Mouse (Mus musculus) embryo, embryonic 10 days (tissue): ENCODE results near the gene Olfr512.

ENCODE experiments used
- DNase-seq: peaks from one replicate; pipeline ENCODE4 v3.0.0-alpha.2; 2015; ENCODE audit warnings: low spot score

Gene Olfr512

DNA sequence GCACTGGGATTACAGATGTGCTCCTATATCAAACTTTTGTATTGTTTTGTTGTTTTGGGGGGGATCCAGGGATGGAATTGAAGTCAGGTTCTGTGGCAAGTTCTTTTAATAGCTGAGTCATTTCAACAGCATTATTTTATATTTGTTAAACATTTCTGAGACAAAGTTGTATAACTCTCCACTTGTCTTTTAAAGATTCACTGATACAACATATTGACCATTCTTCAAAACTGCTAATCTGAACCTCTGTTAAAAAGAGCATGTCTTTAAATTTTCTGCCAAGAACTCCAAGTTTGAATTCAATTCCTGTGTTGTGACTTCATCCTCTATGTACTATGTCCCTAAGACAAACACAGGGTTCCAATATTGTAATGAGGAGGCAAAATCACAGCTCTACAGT lies at the start of gene Olfr512:
Gene Olfr512 (plus strand): TSS at position 301 of the 400 bp plus-strand sequence.
- no peak for DNase-seq

DNA sequence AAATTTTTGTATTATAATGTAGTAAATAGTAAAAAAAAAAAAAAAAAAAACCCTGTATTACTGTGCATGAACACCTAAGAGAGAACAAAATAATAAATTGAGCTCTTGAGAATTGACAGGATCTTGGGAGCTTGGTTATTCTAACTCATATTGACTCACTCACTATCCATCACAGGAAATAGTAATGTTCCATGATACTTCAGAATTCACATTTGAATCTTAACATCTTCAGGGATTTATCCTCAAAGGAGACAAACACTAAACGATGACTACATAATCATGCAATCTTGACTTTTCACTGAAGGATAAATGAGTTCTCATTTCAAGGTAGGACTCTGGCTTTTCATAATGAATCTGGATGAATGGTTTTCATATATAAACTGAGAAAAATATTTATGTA lies 47.0 kb upstream of the Olfr512 start, which contains the start of gene Olfr510:
Gene Olfr510 (plus strand): TSS at position 301 of the 400 bp plus-strand sequence.
- no peak for DNase-seq

DNA sequence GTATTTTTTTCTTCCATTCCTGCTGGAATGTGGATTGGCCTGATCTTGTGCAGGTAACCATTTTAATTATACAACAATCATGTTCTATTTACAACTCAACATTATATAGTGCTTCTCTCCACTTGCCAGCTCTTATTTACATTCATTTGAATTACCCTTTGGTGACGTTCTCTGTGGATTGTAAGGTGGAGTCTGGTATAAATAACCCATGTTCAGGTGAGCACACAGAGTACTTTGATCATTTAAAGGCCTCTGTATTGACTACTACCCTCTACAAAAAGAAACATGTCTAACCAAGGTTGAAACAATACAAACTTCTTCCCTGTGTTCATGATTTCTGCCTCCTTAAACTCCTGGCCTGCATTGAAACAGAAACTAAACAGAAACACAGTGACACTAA lies 42.1 kb upstream of the Olfr512 start:
- no peak for DNase-seq

DNA sequence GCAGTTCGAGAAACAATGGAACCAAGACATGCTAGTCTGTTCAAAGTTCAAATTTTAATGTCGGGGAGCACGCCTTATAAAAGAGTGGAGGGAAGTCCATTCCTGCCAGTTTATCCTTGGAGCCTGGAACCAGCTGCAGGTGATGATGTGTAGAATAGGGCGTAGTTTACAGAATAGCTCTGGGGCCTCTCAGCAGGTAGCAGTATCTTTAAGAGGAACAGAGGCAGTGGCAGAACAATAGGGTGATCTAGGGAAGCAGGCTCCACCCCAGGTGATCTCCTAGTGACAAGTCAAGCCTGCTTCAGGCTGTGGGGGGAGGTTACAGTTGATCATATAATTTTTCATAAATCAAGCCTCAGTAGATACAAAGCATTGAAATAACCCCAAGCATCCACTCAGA lies 34.2 kb upstream of the Olfr512 start:
- DNase-seq = no peak

DNA sequence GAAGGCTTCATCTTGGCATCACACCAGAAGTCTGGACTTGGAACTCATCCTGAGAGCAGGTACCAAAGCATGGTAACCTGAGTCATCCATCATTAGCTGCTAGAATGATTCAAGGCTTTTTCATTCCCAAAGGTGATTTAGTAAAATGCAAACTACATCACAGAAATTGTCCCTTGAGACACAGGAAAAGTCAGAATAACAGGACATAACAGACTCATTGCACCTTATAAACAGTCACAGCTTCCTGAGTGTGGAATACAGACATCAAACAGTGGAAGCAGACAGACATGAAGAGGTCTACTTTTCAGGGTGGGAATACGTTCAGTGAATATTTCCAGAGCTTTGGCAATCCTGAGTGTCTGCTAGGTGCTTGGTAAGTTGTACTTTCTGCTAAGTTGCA lies 37.6 kb downstream of the Olfr512 start, which contains the start of gene Olfr513:
Gene Olfr513 (plus strand): TSS at position 301 of the 400 bp plus-strand sequence.
- DNase-seq = no peak

DNA sequence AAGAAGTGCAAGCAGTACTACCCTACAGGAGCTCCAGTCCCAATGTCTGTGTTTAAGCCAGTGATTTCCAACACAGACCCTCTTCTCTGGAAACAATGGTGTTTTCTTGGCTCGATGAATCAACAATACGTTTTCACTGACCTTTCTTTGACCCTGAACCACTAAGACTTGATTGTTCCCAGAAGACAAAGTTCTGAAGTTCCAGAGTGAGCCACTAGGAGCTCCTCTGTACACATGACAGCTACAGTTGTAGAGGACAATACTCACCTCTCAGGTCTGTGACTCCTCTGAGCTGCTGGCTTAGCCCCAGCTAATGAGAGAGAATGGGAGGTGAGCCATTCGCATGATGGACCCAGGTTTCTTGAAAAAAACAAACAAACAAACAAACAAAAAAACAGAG lies 47.3 kb downstream of the Olfr512 start:
- DNase-seq = peak; percentile 70
